Mouse (Mus musculus): ENCODE results near the gene Gins2.

Gins2 gene

GRCm38 (mm10) chr8:120599504-120599903, 10.4 kb upstream of the Gins2 start:
- peak; percentile 90 for DNase-seq (ENCODE audit: low read depth)

GRCm38 (mm10) chr8:120598579-120598978, 9.5 kb upstream of the Gins2 start:
- DNase-seq (ENCODE audit: low read depth), result no peak

GRCm38 (mm10) chr8:120595963-120596362, 6.9 kb upstream of the Gins2 start:
- peak; percentile 81 for DNase-seq (ENCODE audit: low read depth)

DNA sequence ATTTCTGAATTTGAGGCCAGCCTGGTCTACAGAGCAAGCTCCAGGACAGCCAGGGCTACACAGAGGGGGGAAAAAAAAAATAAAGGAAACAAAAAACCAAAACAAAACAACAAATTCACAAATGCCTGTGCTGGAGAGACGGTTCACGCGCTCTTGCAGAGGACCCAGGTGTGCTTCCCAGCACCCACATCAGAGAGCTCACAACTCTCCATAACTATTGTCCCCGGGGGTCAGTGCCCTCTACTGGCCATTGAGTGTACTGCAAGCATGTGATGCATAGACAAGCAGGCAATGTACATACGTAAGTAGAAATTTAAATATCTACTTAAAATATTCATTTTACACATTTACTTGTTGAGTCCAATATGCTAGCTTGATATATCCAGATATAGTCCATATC, 5.5 kb upstream of the Gins2 start:
- DNase-seq (ENCODE audit: low read depth), result no peak

DNA sequence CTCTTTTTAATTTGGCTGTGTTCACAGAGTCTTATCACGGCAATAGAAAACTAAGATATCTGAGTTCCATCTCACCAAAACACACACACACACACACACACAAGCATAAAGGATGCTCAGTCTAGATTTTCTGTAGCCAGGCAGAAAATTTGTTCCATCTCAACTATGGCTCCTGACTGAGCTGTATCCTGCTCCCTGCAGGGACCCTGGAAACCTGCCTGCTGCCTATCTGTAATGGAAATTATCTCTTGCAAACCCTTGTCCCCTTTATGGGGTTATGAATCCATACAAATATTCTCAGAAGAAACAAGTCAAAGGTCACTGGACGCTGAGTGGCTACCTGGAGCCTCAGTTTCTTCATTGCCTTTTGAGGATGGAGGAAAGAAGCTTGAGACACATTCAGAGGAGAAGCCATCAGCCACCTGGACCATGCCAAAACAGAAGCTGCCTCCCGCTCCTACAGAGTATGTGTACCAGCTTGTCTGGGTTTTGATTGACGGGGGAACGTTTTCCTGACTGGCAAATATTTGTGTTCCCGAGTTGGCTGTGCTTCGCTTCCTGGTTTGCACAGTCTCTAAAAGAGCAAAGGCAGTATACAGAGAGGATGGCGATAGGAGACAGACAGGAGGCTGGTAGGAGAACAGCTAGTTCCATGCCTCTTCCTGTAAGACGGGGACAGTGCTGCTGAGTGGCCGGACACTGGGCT, 2.6 kb upstream of the Gins2 start:
- DNase-seq (ENCODE audit: low read depth), result no peak

DNA sequence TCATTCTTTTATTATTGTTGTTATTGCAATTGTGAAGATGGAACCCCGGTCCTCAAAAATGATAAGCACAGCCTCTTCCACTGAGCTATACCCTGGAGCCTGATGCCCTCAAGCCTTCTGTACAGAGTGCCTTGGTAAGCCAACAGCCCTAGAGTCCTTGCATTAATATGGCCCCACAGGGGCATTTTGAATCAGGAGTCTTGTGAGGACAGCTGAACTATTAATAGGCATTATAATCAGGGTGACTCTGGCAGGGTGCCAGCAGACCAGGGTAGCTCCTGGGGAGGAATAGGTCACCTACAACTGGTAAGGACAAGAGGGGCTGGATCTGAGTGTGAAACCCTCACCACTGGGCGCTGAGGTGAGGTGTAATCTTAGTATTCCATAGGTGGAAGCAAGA, 817 bp upstream of the Gins2 start:
- DNase-seq (ENCODE audit: low read depth), result peak; percentile 30

DNA sequence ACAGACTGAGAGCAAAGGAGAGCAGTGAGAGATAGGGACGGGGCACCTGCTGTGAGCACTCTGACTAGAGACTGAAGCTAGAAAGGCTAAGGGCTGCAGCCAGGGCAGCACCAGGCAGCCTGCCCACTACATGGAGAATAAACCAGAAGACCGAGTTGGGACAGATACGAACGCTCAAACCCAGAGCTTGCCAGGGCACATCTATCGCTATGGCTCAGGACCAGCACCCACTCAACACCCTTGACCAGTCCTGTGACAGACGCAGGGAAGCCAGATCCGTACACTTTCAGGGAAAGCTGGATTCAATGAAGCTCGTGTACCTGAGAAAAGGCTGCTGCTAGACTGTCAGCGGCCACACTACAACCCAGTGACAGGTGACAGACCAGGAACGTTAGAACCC, 3.6 kb downstream of the Gins2 start:
- no peak for DNase-seq (ENCODE audit: low read depth)

GRCm38 (mm10) chr8:120581811-120582210, 7.3 kb downstream of the Gins2 start:
- no peak for DNase-seq (ENCODE audit: low read depth)

DNA sequence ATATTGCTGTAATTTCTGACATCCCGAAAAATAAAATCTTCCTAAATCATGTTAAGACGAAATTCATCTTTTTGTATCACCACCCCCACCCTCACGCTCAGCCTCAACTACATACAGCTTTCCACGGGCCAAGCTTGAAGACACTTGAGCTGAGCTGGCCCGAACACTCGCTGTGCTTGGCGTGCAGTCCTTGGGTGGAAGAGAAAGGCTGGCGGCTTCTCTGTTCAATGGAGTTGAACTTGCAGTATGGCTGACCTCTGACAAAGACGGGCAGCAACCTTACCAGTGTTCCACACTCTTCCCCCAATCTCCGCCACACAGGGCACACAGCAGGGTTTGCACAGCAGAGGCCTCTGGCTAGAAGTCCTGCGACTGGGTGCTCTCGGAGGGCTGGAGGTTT, 7.8 kb downstream of the Gins2 start:
- DNase-seq (ENCODE audit: low read depth), result no peak

DNA sequence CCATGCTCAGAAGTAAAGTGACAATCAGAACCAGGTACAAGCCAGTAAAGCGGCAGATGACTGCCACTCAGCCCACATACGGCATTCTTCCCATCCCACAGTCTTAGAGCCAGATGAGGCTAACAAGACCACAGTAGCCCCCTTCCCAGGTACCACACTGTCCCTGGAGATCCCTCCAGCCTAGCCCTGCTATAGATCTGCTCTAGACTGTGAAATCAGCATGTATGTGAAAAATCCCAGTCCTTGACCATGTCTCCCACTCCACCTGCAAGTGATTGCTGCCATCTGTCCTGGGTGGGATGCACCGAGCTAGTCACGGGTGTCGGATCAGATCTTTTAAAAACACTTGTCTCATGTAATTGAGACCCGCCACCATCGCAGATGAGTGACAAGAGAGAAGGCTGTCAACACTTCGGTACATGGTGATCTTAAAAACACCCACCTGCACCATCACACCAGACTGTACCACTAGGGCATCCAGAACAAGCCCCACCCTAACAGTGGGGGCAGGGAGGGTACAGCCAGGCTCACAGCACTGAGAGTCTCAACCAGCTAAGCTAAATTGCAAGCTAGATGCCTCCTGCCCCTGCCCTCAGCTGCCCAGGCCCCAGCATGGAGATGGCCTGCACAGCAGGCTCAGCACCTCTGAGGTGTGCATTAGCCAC, 8.6 kb downstream of the Gins2 start:
- DNase-seq (ENCODE audit: low read depth), result no peak

- DNase-seq (ENCODE audit: low read depth), result no peak
Observed at GRCm38 (mm10) chr8:120577821-120578220, 11.3 kb downstream of the Gins2 start.

- no peak for DNase-seq (ENCODE audit: low read depth)
Observed at GRCm38 (mm10) chr8:120575801-120576200, 13.3 kb downstream of the Gins2 start.

DNA sequence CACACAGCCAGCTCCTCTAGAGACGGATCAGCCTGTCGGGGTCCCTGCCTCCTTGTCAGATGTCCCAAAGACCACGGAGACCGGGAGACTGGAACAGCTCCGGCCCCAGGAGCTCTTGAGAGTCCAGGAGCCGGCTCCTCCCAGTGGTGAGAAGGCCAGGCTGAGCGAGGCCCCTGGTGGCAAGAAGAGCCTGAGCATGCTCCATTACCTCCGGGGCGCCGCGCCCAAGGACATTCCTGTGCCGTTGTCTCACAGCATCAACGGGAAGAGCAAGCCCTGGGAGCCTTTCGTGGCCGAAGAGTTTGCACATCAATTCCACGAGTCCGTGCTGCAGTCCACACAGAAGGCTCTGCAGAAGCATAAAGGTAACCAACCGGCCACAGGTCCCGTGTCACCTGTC, 14.2 kb downstream of the Gins2 start:
- peak; percentile 47 for DNase-seq (ENCODE audit: low read depth)

DNA sequence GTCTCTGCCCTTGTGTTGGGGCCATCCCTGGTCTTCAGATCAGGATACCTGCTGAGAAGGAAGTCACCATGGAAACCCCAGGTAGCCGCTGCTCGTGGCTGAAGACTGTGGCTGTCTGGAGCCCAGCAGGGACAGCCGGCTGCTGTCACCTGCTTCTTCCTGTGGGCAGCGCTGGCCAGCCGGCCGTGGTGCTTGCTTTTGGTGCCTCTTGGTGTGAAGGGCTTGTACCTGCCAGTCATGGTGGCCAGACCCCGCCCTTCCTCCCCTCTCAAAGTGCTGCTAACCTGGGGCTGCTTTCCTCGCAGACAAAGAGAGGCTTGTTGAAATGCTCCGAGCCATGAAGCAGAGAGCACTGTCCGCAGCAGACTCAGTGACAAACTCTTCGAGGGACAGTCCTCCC, 15.2 kb downstream of the Gins2 start:
- DNase-seq (ENCODE audit: low read depth), result no peak

DNA sequence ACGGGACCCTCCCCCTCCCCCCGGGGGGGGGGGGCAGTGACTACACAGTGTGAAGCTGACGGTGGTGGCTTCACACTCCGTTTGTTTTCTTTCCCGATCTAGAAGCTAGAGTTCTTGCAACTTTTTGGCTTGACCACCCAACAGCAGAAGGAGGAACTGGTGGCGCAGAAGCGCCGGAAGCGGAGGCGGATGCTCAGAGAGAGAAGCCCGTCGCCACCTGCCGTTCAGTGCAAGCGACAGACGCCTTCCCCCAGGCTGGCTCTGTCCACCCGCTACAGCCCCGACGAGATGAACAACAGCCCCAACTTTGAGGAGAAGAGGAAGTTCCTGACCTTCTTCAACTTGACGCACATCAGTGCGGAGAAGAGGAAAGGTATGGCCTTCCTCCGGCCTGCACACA, 16.6 kb downstream of the Gins2 start:
- no peak for DNase-seq (ENCODE audit: low read depth)

GRCm38 (mm10) chr8:120571561-120571960, 17.5 kb downstream of the Gins2 start:
- no peak for DNase-seq (ENCODE audit: low read depth)

DNA sequence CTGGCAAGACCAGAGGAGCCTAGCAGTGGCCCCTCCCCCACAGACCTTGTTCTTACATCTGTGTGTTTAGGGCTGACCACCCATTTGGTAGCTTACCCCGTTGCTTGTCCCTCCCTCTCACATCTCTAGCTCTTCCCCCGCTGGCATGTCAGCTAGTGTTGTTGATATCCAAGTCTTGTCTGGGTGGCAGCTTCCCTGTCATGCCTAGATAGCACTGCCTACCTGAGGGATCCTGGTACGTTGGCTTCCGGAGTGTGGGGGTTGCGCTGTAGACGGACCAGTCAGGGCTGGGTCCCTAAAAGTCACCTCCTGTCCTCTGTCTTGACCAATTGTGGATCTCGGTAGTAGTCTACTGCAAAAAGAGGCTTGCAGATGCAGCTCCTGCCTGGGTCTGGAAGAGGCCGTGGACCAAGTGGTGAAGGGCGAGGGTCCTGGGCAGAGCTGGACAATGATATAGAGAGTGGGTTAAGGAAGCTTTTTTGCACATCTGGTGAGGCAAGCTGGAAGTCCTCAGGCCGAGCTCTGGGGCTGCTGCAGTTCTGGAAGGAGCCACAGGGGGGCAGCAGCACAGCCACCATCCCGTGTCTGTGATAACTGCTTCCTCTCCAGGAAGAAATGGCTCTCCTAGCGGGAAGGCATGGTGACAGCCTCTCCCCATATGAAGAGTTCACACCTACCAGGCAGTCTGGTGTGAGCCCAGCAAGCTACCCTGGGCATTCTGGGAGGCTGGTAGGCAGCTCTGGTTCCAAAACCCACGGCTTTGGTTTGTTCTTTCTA, 19.0 kb downstream of the Gins2 start:
- DNase-seq (ENCODE audit: low read depth), result peak; percentile 89

DNA sequence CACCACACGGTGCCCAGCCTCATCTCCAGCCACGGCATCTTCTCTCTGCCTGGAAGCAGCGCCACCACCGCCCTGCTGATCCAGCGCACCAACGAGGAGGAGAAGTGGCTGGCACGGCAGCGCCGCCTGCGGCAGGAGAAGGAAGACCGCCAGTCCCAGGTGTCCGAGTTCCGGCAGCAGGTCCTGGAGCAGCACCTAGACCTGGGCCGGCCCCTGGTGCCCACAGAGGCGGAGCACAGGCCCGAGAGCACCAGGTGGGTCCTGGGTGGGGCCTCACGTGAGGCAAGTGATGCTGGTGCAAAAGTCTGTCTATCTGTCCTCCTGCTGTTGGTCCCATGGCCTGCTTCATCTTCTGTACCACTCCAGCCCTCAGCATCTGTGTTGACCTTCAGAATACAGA, 20.0 kb downstream of the Gins2 start:
- DNase-seq (ENCODE audit: low read depth), result no peak

- no peak for DNase-seq (ENCODE audit: low read depth)
Observed at GRCm38 (mm10) chr8:120568164-120568798, 20.8 kb downstream of the Gins2 start.

DNA sequence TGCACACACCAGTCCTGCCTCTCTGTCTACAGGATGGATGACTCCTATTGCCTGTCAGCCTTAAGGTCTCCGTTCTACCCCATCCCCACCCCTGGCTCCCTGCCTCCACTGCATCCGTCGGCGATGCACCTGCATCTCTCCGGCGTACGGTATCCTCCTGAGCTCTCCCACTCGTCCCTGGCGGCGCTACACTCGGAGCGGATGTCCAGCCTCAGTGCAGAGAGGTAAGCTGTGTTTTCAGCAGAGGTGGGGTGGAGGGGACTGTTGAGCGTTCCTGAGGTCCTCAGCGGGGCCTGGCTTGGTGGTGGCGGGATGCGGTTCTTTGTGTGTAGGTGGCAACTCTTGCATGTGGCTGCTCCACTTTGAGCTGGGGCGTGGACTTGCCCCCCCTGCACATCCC, 21.4 kb downstream of the Gins2 start:
- DNase-seq (ENCODE audit: low read depth), result no peak

- DNase-seq (ENCODE audit: low read depth), result no peak
Observed at GRCm38 (mm10) chr8:120566681-120567080, 22.4 kb downstream of the Gins2 start.

DNA sequence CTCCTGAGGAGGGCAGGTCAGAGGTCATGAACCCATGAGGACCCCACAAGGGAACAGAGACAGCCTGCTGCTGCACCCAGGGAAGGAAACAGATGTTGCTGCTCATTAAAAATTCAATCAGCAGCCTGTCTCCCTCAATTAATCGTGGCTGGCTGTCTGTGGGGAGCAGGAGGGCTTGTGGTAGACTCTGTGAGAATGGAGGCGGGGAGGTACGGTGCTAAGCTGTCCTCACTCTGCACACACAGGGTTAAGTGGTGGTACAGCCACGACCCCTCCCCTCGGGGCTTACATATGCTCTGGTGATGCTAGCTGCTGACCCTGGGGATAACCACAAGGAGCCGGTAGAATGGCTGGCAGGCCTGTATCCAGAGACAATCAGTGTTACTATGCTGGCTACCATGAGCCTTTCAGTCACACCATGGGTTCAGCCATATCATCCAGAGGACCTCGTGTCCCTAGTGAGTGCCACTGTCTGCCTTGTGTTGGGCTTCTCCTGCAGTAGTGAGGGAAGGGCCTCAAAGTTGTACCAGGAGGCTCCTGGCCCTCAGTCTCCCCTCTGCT, 23.9 kb downstream of the Gins2 start:
- no peak for DNase-seq (ENCODE audit: low read depth)

Measured in NIH3T3 (cell line).